Mouse (Mus musculus): ENCODE results near the gene Hmgcs1.

DNA sequence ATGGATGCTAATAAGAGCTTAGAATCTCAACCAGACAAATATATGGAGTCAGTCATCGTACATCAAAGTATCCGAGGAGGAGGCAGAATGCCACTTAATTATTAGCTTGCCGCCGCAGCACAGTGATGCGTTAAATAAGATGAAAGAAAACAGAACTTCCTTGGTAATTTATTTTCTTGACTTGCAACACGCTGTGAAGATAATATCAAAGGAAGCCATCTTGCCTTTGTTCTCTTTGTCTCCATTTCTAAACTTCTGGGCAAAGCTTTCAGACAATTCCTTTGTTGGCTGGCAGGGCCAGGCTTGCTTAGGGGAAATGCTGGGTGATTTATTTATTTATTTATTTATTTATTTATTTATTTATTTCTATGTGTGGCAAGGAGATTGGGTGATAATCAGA is 41.3 kb downstream of the Hmgcs1 start:
- TF ChIP-seq POLR2A (IDR thresholded peaks at IDR 0.05; ENCODE audit: borderline replicate concordance, extremely low read depth, insufficient read depth, insufficient read length, poor library complexity, severe bottlenecking) (no peak), CTCF (IDR thresholded peaks at IDR 0.05; ENCODE audit: borderline replicate concordance, extremely low read depth, insufficient read depth, insufficient read length) (no peak)
